Mouse (Mus musculus): ENCODE data around the gene Fv1.

GRCm38 (mm10) chr4:147879865-147880264, 11.1 kb downstream of the Fv1 start:
- TF ChIP-seq MAFK (IDR thresholded peaks at IDR 0.05; ENCODE audit: insufficient read depth, low read depth, low read length) (no peak), CHD2 (IDR thresholded peaks at IDR 0.05; ENCODE audit: low read depth, low read length) (no peak), HCFC1 (IDR thresholded peaks at IDR 0.05; ENCODE audit: borderline replicate concordance, insufficient read depth, low read length) (no peak), ZC3H11A (IDR thresholded peaks at IDR 0.05; ENCODE audit: borderline replicate concordance, low read depth, low read length) (no peak)
